Mouse (Mus musculus) small intestine, adult 2 months (tissue): ENCODE data around the gene Fam229a. TPM values are rescaled to one million over a fixed set of nuclear protein-coding genes. Genes with fewer than 3 reads are reported as not detected.

ENCODE experiments used
- H3K27ac ChIP-seq: fragments of 200-500 bp; 2 replicates; pipeline ENCODE4 v1.5.1; 2012; ENCODE audit warnings: low read depth, low read length, control low read depth, inconsistent platforms; ENCODE audit not compliant: insufficient read depth
- H3K27me3 ChIP-seq: fragments of 200-500 bp; 2 replicates; pipeline ENCODE4 v1.6.1; 2012; ENCODE audit warnings: mild to moderate bottlenecking, moderate library complexity, low read length, inconsistent platforms; ENCODE audit not compliant: control insufficient read depth, insufficient read depth
- H3K36me3 ChIP-seq: fragments of 200-500 bp; 2 replicates; pipeline ENCODE4 v1.6.1; 2012; ENCODE audit warnings: mild to moderate bottlenecking, low read length, control low read depth, inconsistent platforms; ENCODE audit not compliant: control insufficient read depth, insufficient read depth
- H3K4me1 ChIP-seq: fragments of 200-500 bp; 2 replicates; pipeline ENCODE4 v1.6.1; 2012; ENCODE audit warnings: low read length, inconsistent platforms, mixed read lengths; ENCODE audit not compliant: control insufficient read depth, insufficient read depth, insufficient read length
- H3K4me3 ChIP-seq: fragments of 200-500 bp; 2 replicates; pipeline ENCODE4 v1.5.1; 2012; ENCODE audit warnings: low read depth, mild to moderate bottlenecking, control low read depth, inconsistent platforms, low read length, moderate library complexity
- CTCF ChIP-seq: fragments of 200-500 bp; IDR thresholded peaks from 2 replicates; pipeline ENCODE4 v1.5.1; 2012; ENCODE audit warnings: low read depth, mild to moderate bottlenecking, control low read depth, inconsistent platforms, low read length, moderate library complexity, mixed read lengths; ENCODE audit not compliant: insufficient replicate concordance, insufficient read length; ENCODE audit errors: extremely low read depth
- POLR2A ChIP-seq: fragments of 200-500 bp; IDR thresholded peaks from 2 replicates; pipeline ENCODE4 v1.6.1; 2012; ENCODE audit warnings: low read depth, mild to moderate bottlenecking, control low read depth, inconsistent platforms, low read length, moderate library complexity
- WGBS: fragments of 180-500 bp; shearing (Covaris S2); methylation state at CpG from one replicate; pipeline ENCODE4 v1.1.7; 2018; 5-methylcytosine and 5-hydroxymethylcytosine counted together
- polyA plus RNA-seq: library from polyadenylated mRNA; depleted of rRNA; stranded (reverse); fragments of >200 nt; gene quantifications from 2 replicates; pipeline ENCODE4 v1.2.3, GENCODE M21; 2012; rRNA removed

The Fam229a gene
- polyA plus RNA-seq, 1 experiment = not detected

GRCm38 (mm10) chr4:129540012-129540411 lies 49.0 kb downstream of the Fam229a start:
- Histone ChIP-seq H3K4me3 (no peak overlapping the region), H3K27me3 (no peaks in the 10 kb centered on the region), H3K36me3 (no peaks in the 10 kb centered on the region), H3K4me1 (peaks cover 5% of the 10 kb centered on the region), H3K27ac (no peak overlapping the region)
- TF ChIP-seq POLR2A = no peak
- peak; percentile 52; the same call in 1 of the 2 replicates for TF ChIP-seq CTCF
- WGBS = 84% methylated on average over 6 of the region's 6 CpGs

Other genes starting within 250 kb of the Fam229a start
- 102 and 267 TPM in 2 replicates for gene C77080, start 229.8 kb upstream of the Fam229a start, polyA plus RNA-seq
- 0.34 and 0.37 TPM in 2 replicates for gene Sync, start 203.6 kb upstream of the Fam229a start, polyA plus RNA-seq
- 3.7 and 6.1 TPM in 2 replicates for gene Rbbp4, start 155.8 kb upstream of the Fam229a start, polyA plus RNA-seq
- 5.4 and 9.6 TPM in 2 replicates for gene Zbtb8os, start 155.5 kb upstream of the Fam229a start, polyA plus RNA-seq
- gene Zbtb8a, start 113.1 kb upstream of the Fam229a start, polyA plus RNA-seq = 2.3 and 5.0 TPM in 2 replicates
- gene Zbtb8b, start 50.3 kb upstream of the Fam229a start, polyA plus RNA-seq = 0.05 TPM in 1 of 2 replicates, not detected in the other
- 13.9 and 24.5 TPM in 2 replicates for gene Bsdc1, start 29.6 kb upstream of the Fam229a start, polyA plus RNA-seq
- gene Tssk3, start 168 bp upstream of the Fam229a start, polyA plus RNA-seq = not detected in 2 replicates
- 7.7 and 37.3 TPM in 2 replicates for gene Marcksl1, start 22.4 kb downstream of the Fam229a start, polyA plus RNA-seq
- 13.7 and 31.1 TPM in 2 replicates for gene Hdac1, start 51.5 kb downstream of the Fam229a start, polyA plus RNA-seq
- gene Lck, start 82.5 kb downstream of the Fam229a start, polyA plus RNA-seq = 8.3 and 15.0 TPM in 2 replicates
- gene Fam167b, start 87.4 kb downstream of the Fam229a start, polyA plus RNA-seq = 0.65 and 1.3 TPM in 2 replicates
- gene Eif3i, start 109.5 kb downstream of the Fam229a start, polyA plus RNA-seq = 171 and 202 TPM in 2 replicates
- gene Tmem234, start 109.5 kb downstream of the Fam229a start, polyA plus RNA-seq = 77.1 and 132 TPM in 2 replicates
- 0.15 and 1.6 TPM in 2 replicates for gene Dcdc2b, start 123.1 kb downstream of the Fam229a start, polyA plus RNA-seq
- gene Iqcc, start 127.9 kb downstream of the Fam229a start, polyA plus RNA-seq = 11.9 and 17.0 TPM in 2 replicates
- 5.2 and 7.2 TPM in 2 replicates for gene Ccdc28b, start 132.8 kb downstream of the Fam229a start, polyA plus RNA-seq
- 8.1 and 11.4 TPM in 2 replicates for gene Txlna, start 149.9 kb downstream of the Fam229a start, polyA plus RNA-seq
- gene Kpna6, start 181.6 kb downstream of the Fam229a start, polyA plus RNA-seq = 8.5 and 10.9 TPM in 2 replicates
- 11.2 and 21.4 TPM in 2 replicates for gene Tmem39b, start 205.6 kb downstream of the Fam229a start, polyA plus RNA-seq